Mouse (Mus musculus) urinary bladder, postnatal 25 days (tissue): ENCODE data around the gene Ofcc1.

Experiments used
- DNase-seq: peaks from one replicate; pipeline ENCODE4 v3.0.0; 2022; ENCODE audit warnings: low spot score

Gene Ofcc1

DNA sequence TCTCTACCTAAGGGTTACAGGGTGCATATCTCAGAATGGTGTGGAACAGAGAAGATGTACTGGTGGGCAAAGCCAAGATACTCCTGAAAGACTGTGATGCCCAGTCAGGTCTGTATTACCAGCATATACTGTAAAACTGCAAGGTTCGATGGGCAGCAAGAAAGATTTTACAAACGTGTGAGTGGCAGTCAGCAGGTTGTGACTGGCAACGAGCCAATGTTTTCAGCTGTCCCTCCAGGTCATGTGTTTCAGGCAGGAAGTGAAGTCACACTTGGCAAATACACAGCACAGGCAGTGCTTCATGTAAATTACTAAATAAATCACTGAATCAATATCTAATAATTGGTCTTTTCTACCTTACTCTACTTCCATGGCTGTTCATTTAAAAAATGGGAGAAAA is at the start of gene Ofcc1:
Ofcc1 (minus strand) TSS at position 163 of the 400 bp plus-strand sequence.
- DNase-seq, result no peak

DNA sequence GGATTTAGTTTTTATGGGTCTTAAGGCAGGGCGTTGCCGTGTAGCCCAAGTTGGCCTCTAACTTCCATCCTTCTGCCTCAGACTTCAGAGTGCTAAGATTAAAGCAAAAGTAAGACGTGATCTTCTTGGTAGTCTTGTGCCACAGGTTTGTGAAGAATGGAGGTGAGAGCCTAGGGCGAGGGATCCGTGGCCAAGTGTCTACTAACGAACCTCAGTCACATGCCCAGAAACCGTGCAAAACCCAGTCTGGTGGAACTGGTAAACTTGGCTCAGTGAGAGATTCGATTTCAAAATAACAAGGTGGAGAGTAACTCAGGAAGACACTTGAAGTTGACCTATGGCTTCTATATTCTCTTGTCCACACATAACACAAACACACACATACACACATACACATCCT is 28.9 kb upstream of the Ofcc1 start:
- DNase-seq, result no peak

DNA sequence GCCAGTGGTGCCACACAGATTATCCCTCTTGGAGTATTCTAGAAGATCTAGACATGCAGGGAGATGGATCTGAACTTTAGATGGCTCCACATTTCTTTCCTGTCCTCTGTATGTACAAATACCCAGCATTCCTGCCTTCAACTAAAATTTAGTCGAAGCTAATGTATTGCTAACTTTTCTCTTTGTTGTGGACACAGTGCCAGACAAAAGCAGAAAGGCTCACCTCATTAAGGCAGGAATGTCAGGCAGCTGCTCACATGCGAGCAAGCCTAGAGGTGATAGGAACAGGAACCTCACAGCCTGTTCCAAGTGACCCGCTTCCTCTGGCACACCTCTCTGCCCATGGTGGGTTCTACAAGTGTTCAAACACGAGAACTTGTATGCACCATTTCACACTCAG is 26.2 kb upstream of the Ofcc1 start:
- DNase-seq, result no peak

DNA sequence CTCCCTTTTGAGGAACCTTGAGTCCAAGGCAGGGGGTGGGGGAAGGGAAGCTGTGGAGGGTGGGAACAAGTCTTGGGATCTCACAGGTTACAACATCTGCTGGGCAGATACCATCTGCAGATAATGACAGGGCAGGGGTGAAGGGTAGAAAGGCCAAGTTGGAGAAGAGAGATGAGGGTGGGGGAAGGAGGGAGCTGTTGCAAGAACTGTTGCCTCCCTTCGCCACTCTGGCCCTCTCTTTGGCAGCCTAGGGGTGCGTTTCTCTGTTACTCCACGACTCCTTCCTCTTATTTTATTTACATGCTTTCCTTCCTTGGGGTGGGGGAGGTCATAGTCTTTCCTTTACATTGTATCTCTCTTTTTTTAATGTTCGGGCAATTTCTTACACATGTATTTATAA is 23.7 kb upstream of the Ofcc1 start:
- no peak for DNase-seq

DNA sequence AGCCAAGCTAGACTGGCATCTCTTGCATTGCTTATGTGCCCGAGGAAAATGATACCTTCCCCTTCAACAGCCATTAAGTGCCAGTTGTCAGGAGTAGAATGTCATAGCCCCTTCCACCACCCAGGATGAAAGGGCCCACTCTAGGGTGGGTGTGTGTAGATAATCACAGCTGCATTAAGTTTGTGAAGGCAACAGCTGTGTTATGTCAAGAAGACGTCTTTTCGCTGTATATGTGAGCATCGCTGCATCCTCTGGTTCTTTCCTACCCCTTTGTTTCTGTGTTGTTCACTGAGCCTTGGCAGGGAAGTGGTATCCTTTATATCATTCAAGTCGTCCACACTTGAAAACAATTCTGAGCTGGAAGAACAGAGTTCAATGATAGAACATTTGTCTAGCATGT is 15.5 kb upstream of the Ofcc1 start:
- no peak for DNase-seq

DNA sequence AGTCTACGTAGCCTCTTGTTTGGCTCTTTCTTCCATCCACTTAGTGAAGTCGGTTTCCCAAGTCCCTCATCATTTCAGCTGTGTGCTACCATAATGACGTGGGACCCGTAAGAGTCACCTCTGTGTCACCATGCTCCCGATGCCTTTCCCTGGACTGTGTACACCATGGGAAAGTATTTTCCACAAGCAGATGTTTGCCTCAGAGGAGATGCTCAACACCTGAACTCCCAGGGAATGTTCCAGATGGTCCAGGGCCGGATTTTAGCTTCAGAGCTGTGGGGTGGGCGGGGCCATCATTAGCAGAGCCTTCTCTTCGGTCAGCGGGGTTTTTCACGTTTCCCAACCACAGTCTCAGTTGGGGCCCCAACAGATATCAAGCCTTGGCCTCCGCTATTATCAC is 5.5 kb upstream of the Ofcc1 start:
- no peak for DNase-seq

DNA sequence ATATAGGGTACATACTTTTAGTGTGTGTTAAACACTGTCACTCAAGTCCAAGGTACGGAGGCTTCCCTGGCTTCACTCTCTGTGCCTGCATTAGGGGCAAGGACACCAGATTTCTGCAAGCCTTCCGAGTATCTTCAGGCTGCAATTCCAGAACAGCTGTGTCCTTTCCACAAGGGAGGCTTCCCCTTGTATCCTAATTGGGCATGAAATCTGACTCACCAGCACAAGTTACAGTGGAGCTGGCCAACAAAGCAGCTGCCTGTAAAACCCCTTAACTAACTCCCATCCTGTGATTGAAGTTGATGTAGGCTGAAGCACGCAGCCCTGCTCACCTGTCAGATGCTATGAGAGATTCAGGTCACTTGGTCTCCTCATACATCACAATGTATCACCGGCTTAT is 3.6 kb upstream of the Ofcc1 start:
- no peak for DNase-seq

DNA sequence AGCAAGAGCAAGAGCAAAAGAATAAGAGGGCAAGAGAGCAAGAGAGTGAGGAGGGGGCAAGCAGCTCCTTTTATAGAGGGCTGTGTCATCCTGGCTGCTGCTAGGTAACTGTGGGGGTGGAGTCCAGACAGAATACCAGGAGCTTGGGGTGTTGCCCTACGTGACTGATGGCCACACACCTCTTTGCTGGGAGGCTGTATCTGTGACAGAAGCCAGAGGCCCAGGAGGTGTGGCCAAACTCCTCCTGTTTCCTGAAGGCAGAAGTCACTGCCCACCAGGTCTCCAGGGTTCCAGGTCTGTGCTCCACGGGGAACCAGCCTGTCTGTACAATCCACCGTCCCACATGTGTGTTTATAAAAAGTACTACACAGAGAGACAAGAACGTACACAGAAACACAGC is 558 bp downstream of the Ofcc1 start:
- no peak for DNase-seq

DNA sequence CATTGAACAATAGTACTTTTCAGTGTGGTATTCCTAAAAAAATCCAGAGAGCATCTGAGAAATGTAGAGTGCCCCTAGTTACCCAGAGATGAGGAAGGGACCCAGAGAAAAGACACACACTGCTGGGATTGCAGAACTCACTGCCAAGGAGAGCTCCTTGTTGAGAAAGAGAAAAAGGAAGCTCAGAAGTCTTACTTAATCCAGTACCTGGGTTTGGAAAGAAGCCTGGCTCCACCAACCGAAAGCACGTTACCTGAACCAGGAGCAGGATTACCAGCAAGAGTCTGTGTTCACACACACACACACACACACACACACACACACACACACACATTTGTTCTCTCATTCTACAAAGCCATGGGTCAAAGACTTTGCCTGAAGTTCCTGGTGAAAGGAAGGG is 14.2 kb downstream of the Ofcc1 start:
- no peak for DNase-seq

DNA sequence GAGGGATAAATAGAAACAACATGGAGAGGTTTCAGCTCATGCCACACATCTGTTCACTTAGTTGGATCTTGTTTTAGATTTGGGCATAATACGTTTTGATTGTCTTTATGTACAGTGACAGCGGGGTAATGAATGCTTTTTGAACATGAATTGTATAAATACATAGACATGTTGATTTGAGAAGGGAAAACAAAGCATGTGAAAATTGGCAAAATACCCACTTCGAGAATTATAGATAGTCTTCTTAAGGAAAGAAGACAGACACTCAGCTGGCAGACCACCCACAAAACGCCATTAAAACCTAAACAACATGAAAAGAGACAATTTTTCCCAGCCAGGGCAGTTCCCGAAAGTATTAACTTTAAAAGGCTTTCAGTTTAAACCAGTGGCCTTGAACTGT is 37.9 kb downstream of the Ofcc1 start:
- DNase-seq, result no peak

DNA sequence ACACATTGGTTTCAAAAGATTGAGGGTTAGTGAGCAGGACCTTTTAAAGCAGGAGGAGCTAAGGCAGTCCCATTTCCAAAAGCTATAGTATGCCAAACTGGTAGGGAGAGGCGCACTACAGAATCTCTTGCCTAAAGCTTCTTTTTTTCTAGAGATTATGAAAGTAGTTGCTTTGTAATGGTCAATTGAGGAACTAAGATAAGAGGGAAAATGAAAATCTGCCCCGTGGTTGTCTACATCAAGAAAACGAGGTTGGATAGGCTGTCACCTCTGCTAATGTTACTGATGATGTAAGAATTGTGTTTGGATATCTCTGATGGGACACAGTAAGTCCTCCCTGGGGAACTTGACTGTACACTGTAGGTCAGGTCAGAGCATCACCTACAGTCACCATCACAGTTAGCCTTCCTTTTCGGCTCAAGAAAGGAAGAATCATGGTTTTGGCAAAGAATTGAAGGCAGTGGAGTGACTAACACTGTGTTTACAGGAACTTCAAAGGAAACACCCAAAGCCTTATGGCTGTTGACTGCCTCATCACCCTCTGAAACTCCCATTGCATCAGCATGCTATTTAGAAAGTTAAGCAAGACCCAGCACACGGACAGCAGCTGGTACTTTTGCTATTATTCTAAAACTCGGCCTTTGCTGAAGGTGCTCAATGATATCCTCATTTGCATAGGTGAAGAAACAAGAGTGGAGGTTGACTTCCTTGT is 40.3 kb downstream of the Ofcc1 start:
- no peak for DNase-seq

DNA sequence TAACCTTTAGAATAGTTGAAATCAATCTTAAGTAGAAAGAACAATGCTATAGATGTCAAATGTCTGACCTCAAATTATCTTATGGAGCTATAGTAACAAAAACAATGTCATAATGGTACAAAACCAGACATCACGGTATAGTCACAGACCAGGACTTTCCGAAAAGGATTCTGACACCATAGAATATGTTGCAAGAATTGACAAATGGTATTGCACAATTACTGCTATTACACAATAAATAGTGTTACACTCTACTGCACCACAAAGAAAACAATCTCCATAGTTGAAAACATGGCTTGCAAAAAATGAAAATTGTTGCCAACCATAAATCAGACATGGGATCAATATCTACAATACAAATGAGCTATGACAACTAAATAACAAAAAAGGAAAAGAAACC is 43.5 kb downstream of the Ofcc1 start:
- DNase-seq, result no peak

DNA sequence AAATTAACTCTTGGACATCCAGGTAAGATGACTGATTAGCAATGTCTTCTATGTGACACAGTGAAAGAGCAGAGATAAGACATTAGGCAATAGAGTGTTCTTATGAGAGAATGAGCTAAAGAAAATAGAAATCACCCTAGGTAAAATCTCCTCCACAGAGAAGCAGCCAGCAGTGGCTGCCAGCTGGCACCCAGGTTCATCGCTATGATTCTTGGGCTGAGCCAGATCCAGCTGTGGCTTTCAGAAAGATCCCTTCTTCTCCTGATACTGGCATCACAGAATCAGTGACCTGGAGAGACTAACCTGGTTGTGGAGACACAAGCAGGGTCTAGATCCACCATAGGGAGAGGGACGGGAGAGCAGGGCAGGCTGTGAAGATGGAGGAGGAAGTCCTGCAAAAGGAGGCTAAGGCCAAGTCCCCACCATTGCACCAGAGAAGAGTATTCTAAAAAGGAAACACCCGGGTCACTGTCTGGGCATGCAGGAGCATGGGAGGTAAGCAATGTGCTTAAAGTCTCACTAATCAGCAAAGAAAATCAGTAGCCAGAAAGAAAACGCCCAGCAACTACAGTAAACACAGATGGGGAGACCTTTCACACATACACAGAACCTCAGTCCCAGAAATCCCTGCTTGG is 46.0 kb downstream of the Ofcc1 start:
- no peak for DNase-seq

DNA sequence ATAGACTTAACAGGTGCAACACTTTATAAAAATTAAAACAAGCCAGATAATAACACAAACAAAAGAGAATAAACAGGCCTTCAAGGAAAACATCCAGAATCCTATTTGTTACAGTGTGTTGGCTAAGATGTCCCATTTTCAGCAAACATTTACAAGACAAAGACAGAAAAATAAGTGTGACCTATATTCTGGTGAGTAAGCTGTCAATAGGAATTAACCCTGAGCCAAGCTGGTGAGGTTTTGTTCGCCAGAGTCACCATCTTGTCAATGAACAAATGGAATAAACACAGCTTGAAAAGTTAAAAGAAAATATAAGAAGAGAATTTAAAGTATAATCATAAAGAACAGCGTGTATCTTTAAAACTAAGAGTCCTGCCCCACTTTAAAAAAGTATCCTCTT is 68.4 kb downstream of the Ofcc1 start:
- no peak for DNase-seq

DNA sequence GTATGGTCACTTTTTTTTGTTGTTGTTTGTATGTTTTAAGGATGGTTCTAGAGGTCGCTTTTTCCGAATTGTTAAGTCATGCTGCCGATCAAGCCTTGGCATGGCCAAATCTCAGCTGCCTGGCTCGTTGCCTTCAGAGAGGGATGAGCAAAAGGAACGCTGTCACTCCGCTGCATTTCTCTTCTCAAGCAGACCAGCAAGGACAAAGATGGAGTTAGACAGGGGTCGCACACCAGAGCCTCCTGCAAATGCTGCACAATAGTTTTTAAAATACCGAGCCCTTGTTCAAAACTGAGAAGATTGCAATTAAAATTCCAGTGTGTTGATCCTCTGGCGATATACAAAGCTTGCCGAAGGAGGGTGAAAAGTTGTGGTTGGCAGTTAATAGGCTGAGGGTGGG is 70.4 kb downstream of the Ofcc1 start:
- DNase-seq, result no peak

DNA sequence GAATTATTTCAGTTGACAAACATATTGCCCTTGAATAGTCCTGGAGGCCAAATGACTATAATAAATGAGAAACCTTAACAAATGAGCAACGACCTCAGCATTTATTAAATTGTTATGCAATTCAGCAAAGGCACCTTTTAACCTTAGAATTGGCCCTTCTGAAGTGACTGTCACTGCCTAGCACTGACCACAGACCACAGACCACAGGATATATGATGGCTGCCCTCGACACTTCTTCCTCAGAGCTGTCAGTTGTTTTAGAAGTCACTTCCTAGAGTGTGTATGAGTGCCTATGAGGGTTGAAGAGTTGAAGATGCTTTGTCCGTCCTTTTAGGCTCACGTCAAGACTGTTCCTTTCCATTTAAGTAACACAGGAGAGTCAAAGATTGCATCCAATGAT is 72.6 kb downstream of the Ofcc1 start:
- DNase-seq, result no peak

DNA sequence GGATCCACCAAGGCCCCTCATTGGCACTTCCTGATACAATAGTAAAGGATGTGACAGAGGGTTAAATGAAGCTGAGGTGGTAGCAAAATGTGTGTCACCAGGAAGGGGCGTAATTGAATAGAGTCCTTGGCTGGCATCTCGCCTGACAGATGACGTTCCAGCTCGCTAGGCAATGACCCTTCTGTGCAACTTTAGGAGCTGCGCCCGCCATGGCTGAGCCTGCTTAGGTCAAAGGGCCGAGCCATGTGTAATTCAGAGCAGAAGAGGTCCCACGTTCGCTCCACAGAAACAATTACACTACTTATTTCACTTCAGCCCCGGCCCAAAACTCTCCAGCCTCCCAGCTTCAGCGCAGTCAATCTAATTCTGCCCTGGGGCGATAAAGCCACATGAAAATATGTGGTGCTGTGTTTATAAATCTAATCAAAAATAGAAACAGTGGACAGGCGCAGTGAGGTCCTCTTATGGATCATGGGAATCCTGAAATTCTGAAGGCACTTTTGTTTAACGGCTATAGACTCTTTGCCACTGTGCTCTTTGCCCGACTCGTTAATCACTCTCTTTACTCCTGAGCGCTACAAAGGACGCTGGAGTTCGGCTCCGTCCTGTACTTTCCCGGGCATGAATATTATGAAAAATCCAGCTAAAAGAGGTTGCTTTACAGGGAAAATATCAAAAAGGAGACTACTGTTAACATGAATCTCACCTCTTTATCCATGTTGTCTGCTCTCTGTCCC is 73.8 kb downstream of the Ofcc1 start:
- no peak for DNase-seq

DNA sequence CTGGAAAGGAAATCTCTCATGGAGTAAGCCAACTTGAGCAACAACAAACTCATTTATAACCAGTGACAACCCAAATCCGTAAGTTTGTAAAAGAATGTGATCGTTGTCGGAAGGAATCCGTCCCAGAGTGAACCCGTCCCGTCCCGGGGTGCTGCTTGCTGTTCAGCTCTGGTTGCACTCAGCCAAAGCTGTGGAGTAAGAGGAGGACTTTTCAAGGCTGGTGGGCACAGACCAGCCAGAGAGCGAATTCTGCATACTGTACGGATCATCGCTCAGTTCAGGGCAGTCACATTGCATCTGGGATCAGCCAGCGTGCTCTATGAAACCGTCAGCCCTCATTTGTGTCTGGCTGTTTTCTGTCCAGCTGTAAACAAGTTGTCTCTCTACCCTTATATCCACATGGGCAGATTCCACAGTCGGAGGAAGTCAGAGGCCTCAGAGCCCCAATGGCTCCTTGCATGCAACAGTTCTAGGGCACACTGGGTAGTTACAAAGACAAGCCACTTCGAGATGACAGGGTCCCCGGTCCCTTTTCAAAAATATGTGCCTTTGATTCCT is 75.9 kb downstream of the Ofcc1 start:
- DNase-seq, result no peak

DNA sequence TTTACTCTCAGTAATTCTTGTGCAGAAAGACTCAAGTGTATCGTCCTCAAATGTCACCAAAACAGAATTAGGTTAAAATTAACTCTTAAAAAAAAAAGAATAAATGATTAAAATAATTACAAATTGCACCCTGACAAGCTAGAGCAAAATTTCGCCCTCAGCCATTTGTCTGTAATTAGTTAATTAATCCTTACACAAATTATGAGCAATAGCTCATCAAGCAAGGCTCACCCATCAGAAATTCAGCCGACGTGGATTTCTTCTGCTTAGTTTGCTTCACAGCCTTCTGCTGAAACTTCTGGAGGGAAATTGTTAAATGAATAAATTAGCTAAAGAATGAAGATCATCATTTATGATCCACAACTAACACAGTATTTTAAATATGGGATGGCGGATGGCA is 80.6 kb downstream of the Ofcc1 start:
- no peak for DNase-seq

DNA sequence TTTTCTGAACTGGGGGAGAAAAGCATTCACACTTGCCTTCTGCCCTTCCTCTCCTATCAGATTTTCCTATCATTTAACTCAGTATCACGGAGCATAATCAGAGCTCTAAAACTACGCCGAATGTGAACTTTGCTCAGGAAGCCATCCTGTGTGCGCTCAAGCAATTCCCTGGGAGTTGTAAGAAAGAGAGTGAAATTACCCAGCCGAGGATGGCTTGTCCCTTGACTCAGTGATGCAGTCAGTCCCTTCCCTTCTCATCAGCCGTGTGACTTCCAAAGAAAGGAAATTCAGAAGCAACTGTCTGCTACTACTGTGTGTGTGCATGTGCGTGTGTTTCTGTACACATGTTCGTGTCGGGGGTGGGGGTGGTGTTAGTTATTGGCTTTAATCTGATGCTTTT is 93.7 kb downstream of the Ofcc1 start:
- no peak for DNase-seq

DNA sequence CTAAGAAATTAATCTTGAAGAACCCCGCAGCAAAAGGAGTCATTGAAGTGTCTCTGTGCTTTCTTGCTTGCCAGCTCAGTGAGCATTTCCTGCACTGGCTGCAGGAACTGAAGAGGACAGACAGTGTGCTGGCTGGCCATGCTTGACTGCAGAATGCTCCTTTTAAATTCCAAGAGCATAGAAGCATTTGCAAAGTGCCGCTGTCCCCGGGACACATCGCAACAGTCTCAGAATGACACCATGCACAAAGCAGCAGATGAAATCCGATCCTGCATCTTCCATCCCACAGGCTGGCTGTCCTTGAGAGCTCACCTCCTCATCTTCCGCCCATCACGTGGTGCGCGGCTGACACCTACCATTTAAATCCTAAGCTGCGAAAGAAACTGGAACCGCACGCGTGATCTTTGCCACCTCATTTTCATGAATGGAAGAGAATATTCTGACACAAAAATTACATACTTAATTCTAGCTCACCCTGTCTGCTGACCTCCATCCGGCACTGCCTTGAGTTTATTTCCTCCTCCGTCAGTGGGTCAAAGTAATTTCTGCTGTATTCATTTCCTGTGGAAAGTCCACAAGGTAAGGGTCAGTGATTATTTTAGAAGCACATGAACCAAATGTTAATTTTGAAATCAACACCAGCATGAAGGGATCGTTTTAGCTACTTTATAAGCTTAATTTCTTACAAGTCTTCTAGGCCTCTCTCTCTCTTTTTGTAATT is 98.0 kb downstream of the Ofcc1 start:
- DNase-seq, result no peak

DNA sequence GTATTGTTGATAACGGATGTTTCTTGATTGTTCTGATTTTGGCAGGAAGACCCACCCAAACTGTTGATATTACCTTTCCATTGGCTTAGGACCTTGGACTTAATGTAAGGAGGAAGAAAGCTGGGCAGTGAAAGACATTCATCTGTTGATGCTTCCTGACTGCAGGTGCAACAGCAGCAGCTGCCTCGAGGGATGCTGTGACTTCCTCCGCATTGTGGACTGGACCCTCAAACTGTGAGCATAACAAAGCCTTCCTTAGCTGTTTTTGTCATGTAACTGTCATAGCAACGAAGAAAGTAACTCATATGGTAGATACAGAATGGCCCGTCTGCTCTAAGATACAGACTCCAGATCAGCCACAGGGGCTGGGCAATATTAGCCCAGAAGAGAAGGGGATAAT is 102.5 kb downstream of the Ofcc1 start:
- DNase-seq, result no peak

DNA sequence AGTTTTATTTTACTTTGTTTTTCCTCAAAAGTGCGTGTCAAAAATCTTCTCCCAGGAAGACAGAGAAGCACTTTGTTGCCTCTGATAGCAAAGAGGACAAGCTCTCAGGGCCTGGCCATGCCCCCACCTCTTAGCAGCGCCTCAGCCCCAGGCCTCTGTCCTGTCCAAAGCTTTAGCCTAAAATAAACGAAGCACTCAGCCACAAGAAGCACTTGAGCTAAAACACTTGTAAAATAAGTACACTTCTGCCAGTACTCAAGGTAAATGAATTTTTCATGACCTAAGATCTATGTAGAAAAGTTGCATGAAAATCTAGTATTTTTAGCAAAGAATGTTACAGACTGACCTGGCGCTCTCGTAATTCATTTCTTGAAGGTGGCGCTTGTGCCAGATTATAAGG is 117.4 kb downstream of the Ofcc1 start:
- no peak for DNase-seq
